Mouse (Mus musculus) layer of hippocampus, adult 8-10 months (tissue): Measurements from ENCODE around the gene Arhgef17. TPM values are rescaled to one million over a fixed set of nuclear protein-coding genes. Genes with fewer than 3 reads are reported as not detected.

ENCODE experiments used
- microRNA-seq, 2 experiments: library from miRNA; unstranded; fragments of <30 nt; microRNA quantifications; one replicate each; pipeline ENCODE4 v1.2.0; 2022
- total RNA-seq, 4 experiments: library from RNA; stranded (reverse); gene quantifications; 2 replicates each; pipeline ENCODE4 v1.2.4; 2022

Arhgef17 gene
- total RNA-seq, 4 experiments from 2014 or later = 149 to 173 (median 162) TPM

Small RNA genes within 50 kb of the gene (microRNA-seq; reads per million reads assigned to microRNA genes)
- gene Mir3102 = 554 to 919 reads per million in 2 experiments

Other genes starting within 250 kb of the Arhgef17 start
- gene Fam168a, start 225.5 kb downstream of the Arhgef17 start, total RNA-seq = 100 to 1,000 TPM; 199 to 225 (median 213) TPM
- gene Relt, start 68.7 kb downstream of the Arhgef17 start, total RNA-seq = 10 to 100 TPM; 11.6 to 14.1 (median 12.8) TPM
- 1 to 10 TPM; 3.1 to 8.7 (median 6.5) TPM for gene P2ry6, start 42.5 kb upstream of the Arhgef17 start, total RNA-seq
- gene P2ry2, start 80.8 kb upstream of the Arhgef17 start, total RNA-seq = 1 to 10 TPM in 2 of 4 experiments, under 1 TPM in 2; 0.60 to 4.5 (median 1.9) TPM
- 10 to 100 TPM; 40.1 to 46.5 (median 43.4) TPM for gene Fchsd2, start 160.8 kb upstream of the Arhgef17 start, total RNA-seq